In genomic region chr1:156203961-156204655, GRCm38 (mm10) we compare ENCODE assay signal across 9 mouse cellular contexts. TPM values are rescaled to one million over a fixed set of nuclear protein-coding genes. Genes with fewer than 3 reads are reported as not detected.
DNase-seq lines count a peak whose midpoint lies in the region; ATAC-seq and TF ChIP-seq lines count a peak whose summit lies in the region.
"Had no signal": no experiment of that assay in that cellular context is flagged by ENCODE, and none has a peak within 500 bp of the region (broad histone marks: within the 10 kb centered on the region; RNA-seq: fewer than 3 reads in every experiment).

No protein-coding gene starts in this region.

- no peak for ATAC-seq in lung, postnatal 0 days
- peak; percentile 16; the same call in 1 of the 2 replicates for ATAC-seq in forebrain, postnatal 0 days
- no peak for ATAC-seq in liver, embryonic 14.5 days (ENCODE audit: insufficient read depth)
- peak; percentile 6; the same call in 1 of the 2 replicates for ATAC-seq in stomach, postnatal 0 days (ENCODE audit: low FRiP score, low TSS enrichment)

- no peak overlapping the region for H3K9ac ChIP-seq in lung, postnatal 0 days (replicated peaks; ENCODE audit: low read depth)
- peak overlapping the region; percentile 58 for H3K9ac ChIP-seq in forebrain, postnatal 0 days
- H3K9ac ChIP-seq in liver, embryonic 14.5 days (replicated peaks): no peak overlapping the region
- 0 out of 2 replicates have a peak overlapping the region, but pooled peaks have one; percentile 18 for H3K9ac ChIP-seq in stomach, postnatal 0 days (ENCODE audit: low read length)

- no peak overlapping the region for H3K27ac ChIP-seq in lung, postnatal 0 days (ENCODE audit: low read length)
- H3K27ac ChIP-seq in forebrain, postnatal 0 days (ENCODE audit: low read depth, low read length): no peak overlapping the region
- no peak overlapping the region for H3K27ac ChIP-seq in liver, embryonic 14.5 days
- no peak overlapping the region for H3K27ac ChIP-seq in stomach, postnatal 0 days (replicated peaks)
- H3K27ac ChIP-seq in cerebellum, adult 2 months (ENCODE audit: insufficient read depth, low read length): no peak overlapping the region

- DNase-seq in lung, postnatal 0 days (ENCODE audit: low spot score): no peak
- no peak for DNase-seq in lung, postnatal 4 days
- DNase-seq in forebrain, postnatal 0 days: no peak
- DNase-seq in liver, embryonic 14.5 days (ENCODE audit: low read depth in 3 of 3, low spot score in 3 of 3): no peak
- no peak for DNase-seq in stomach, postnatal 0 days (ENCODE audit: low spot score)
- no peak for DNase-seq in cerebellum, adult 2 months
- DNase-seq in cerebellum, adult 9-11 months: no peak
- DNase-seq: cerebellum, adult 8-10 months had no signal

- WGBS in lung, postnatal 0 days: 11% methylated on average over 18 of the region's 18 CpGs
- WGBS in forebrain, postnatal 0 days: 4% methylated on average over 18 of the region's 18 CpGs
- WGBS in liver, embryonic 14.5 days (ENCODE audit: insufficient replicate concordance): 3% methylated on average over 18 of the region's 18 CpGs
- WGBS in stomach, postnatal 0 days: 7% methylated on average over 18 of the region's 18 CpGs
- 7% methylated on average over 18 of the region's 18 CpGs for WGBS in cerebellum, adult 2 months

- no peak for TF ChIP-seq CTCF in lung, postnatal 0 days (IDR thresholded peaks at IDR 0.05)
- TF ChIP-seq CTCF in forebrain, postnatal 0 days (IDR thresholded peaks at IDR 0.05; ENCODE audit: low read depth): no peak
- TF ChIP-seq CTCF in liver, embryonic 14.5 days (IDR thresholded peaks at IDR 0.05; ENCODE audit: low read depth): no peak
- no peak for TF ChIP-seq CTCF in stomach, postnatal 0 days (IDR thresholded peaks at IDR 0.05; ENCODE audit: low read depth)
- TF ChIP-seq CTCF in cerebellum, adult 2 months (IDR thresholded peaks at IDR 0.05; ENCODE audit: borderline replicate concordance, insufficient read depth, low read depth, low read length): no peak

- TF ChIP-seq EP300 in lung, postnatal 0 days (IDR thresholded peaks at IDR 0.05): no peak
- no peak for TF ChIP-seq EP300 in liver, embryonic 14.5 days (IDR thresholded peaks at IDR 0.05; ENCODE audit: low read depth)
- no peak for TF ChIP-seq EP300 in stomach, postnatal 0 days (optimal IDR thresholded peaks at IDR 0.05)

- peaks cover 7% of the 10 kb centered on the region for H3K4me1 ChIP-seq in lung, postnatal 0 days (ENCODE audit: insufficient read depth, low read depth, low read length)
- 0 out of 2 replicates have a peak, but pooled peaks cover 7% of the 10 kb centered on the region for H3K4me1 ChIP-seq in forebrain, postnatal 0 days (ENCODE audit: insufficient read depth)
- H3K4me1 ChIP-seq in liver, embryonic 14.5 days (replicated peaks; ENCODE audit: control insufficient read depth in 2 of 2, insufficient read depth in 2 of 2, low read length in 1 of 2): no peaks in the 10 kb centered on the region
- no peaks in the 10 kb centered on the region for H3K4me1 ChIP-seq in stomach, postnatal 0 days (replicated peaks; ENCODE audit: control insufficient read depth, insufficient read depth)
- no peaks in the 10 kb centered on the region; the same call in 1 of the 2 replicates for H3K4me1 ChIP-seq in cerebellum, adult 2 months (ENCODE audit: control insufficient read depth, insufficient read depth, low read length)

- no peak for TF ChIP-seq POLR2A in cerebellum, adult 2 months (IDR thresholded peaks at IDR 0.05; ENCODE audit: borderline replicate concordance, insufficient read depth, low read length)

- no peaks in the 10 kb centered on the region for H3K36me3 ChIP-seq in lung, postnatal 0 days (ENCODE audit: insufficient read depth, low read length)
- no peaks in the 10 kb centered on the region for H3K36me3 ChIP-seq in forebrain, postnatal 0 days (ENCODE audit: insufficient read depth)
- H3K36me3 ChIP-seq in liver, embryonic 14.5 days (replicated peaks; ENCODE audit: control insufficient read depth, insufficient read depth, low read depth): no peaks in the 10 kb centered on the region
- no peaks in the 10 kb centered on the region for H3K36me3 ChIP-seq in stomach, postnatal 0 days (ENCODE audit: control insufficient read depth, insufficient read depth, low read length)

- H3K9me3 ChIP-seq in lung, postnatal 0 days (ENCODE audit: low read length): no peaks in the 10 kb centered on the region
- no peaks in the 10 kb centered on the region for H3K9me3 ChIP-seq in forebrain, postnatal 0 days (ENCODE audit: low read length)
- H3K9me3 ChIP-seq in liver, embryonic 14.5 days (ENCODE audit: control insufficient read depth, low read length): no peaks in the 10 kb centered on the region; the same call in 1 of the 2 replicates
- no peaks in the 10 kb centered on the region for H3K9me3 ChIP-seq in stomach, postnatal 0 days (ENCODE audit: control insufficient read depth, low read length)

- H3K27me3 ChIP-seq in lung, postnatal 0 days (replicated peaks; ENCODE audit: insufficient read depth, low read length): peaks cover 11% of the 10 kb centered on the region; the same call in 1 of the 2 replicates
- H3K27me3 ChIP-seq in forebrain, postnatal 0 days (ENCODE audit: insufficient read depth, low read length): peaks cover 37% of the 10 kb centered on the region
- H3K27me3 ChIP-seq in liver, embryonic 14.5 days (ENCODE audit: control insufficient read depth, insufficient read depth, low read length): peaks cover 59% of the 10 kb centered on the region
- H3K27me3 ChIP-seq in stomach, postnatal 0 days (ENCODE audit: control insufficient read depth, insufficient read depth, low read length): peaks cover 5% of the 10 kb centered on the region; the same call in 1 of the 2 replicates
- H3K27me3 ChIP-seq in cerebellum, adult 2 months (ENCODE audit: control insufficient read depth, insufficient read depth, low read length): no peaks in the 10 kb centered on the region; the same call in 1 of the 2 replicates

- peak overlapping the region; percentile 20 for H3K4me3 ChIP-seq in lung, postnatal 0 days (ENCODE audit: low read depth, low read length)
- H3K4me3 ChIP-seq in forebrain, postnatal 0 days (ENCODE audit: low read depth, low read length): peak overlapping the region; percentile 45
- H3K4me3 ChIP-seq in liver, embryonic 14.5 days (ENCODE audit: insufficient read depth in 1 of 2, low read depth in 2 of 2, low read length in 2 of 2): peak overlapping the region in 1 of 2 experiments; percentile 13; a peak in 1 of 4 replicates
- H3K4me3 ChIP-seq in stomach, postnatal 0 days (ENCODE audit: low read depth, low read length): peak overlapping the region; percentile 37
- H3K4me3 ChIP-seq in cerebellum, adult 2 months (replicated peaks; ENCODE audit: insufficient read depth, low read depth, low read length): no peak overlapping the region

- peak overlapping the region; percentile 56 for H3K4me2 ChIP-seq in lung, postnatal 0 days (replicated peaks; ENCODE audit: low read depth, low read length)
- H3K4me2 ChIP-seq in forebrain, postnatal 0 days (ENCODE audit: low read depth): peak overlapping the region; percentile 86
- H3K4me2 ChIP-seq in liver, embryonic 14.5 days (ENCODE audit: low read depth): peak overlapping the region; percentile 28
- peak overlapping the region; percentile 50 for H3K4me2 ChIP-seq in stomach, postnatal 0 days (replicated peaks; ENCODE audit: low read depth)

RNA-seq across cellular contexts. Expression of gene Fam163a, which starts 0.7 kb away (rescaled TPM):
- 0.04 and 0.10 TPM in 2 replicates for polyA plus RNA-seq in lung, postnatal 0 days (2015; fragmentation: Nextera tagmentation; extraction: Ambion mirVana)
- 3.8 and 5.2 TPM in 2 replicates for total RNA-seq in forebrain, postnatal 0 days (2014; rRNA removed)
- 4.8 and 6.9 TPM in 2 replicates for polyA plus RNA-seq in forebrain, postnatal 0 days (2015; fragmentation: Nextera tagmentation; extraction: Ambion mirVana)
- polyA plus RNA-seq in liver, embryonic 14.5 days (2012; rRNA removed): 0.01 TPM in 2 replicates
- polyA plus RNA-seq in liver, embryonic 14.5 days (2014; fragmentation: Nextera tagmentation; extraction: Ambion mirVana): not detected in 2 replicates
- polyA plus RNA-seq in stomach, postnatal 0 days (2015; fragmentation: Nextera tagmentation; extraction: Ambion mirVana): 1.2 and 1.5 TPM in 2 replicates
- 2.4 and 3.4 TPM in 2 replicates for polyA plus RNA-seq in cerebellum, adult 2 months (2012; rRNA removed)
- total RNA-seq: neutrophil, adult 5-6 weeks had no signal

Comparison
In these comparisons a context has a peak if more than half of its experiments do, and no peak if none do; other contexts are left out.
1. ATAC-seq: peak in forebrain, postnatal 0 days (single experiment) and stomach, postnatal 0 days (single experiment); none in lung, postnatal 0 days (single experiment) and liver, embryonic 14.5 days (single experiment).
2. H3K4me2 ChIP-seq: peak in every context shown above with its lines; median percentile 86 in forebrain, postnatal 0 days; 56 in lung, postnatal 0 days; 50 in stomach, postnatal 0 days; 28 in liver, embryonic 14.5 days.
3. H3K9ac ChIP-seq: peak in forebrain, postnatal 0 days (single experiment) and stomach, postnatal 0 days (single experiment); none in lung, postnatal 0 days (single experiment) and liver, embryonic 14.5 days (single experiment).